ENCODE assay signal across 9 mouse cellular contexts in the genomic region with DNA sequence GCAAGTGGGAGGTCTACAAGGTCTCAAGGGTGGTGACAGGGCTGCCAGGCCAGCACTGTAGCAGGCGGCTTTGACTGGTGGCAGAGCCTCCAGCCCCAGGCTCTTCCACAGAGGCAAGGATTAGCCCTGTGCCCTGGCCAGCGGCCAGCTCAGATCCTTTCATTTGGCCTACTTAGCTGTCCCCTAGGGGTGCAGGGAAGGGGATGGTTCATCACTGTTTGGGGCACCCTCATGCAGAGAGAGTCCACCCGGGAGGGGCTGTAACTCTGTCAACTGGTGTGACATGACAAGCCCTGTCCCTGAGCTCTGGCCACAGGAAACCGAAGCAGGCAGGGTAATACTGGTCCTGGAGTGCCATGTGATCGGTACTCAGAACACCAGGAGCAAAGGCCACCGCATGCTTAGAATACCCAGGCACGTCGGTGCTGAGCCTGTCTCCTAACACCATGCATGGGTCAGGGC.
DNase-seq lines count a peak whose midpoint lies in the region; ATAC-seq lines count a peak whose summit lies in the region.
"Had no signal": no experiment of that assay in that cellular context is flagged by ENCODE, and none has a peak within 500 bp of the region (broad histone marks: within the 10 kb centered on the region; RNA-seq: fewer than 3 reads in every experiment).

No protein-coding gene starts in this region.

- 0 out of 2 replicates have a peak overlapping the region, but pooled peaks have one; percentile 0 for H3K27ac ChIP-seq in hindbrain, embryonic 13.5 days
- no peak overlapping the region for H3K27ac ChIP-seq in hindbrain, embryonic 10.5 days
- H3K27ac ChIP-seq in intestine, embryonic 16.5 days (ENCODE audit: low read length), result no peak overlapping the region
- H3K27ac ChIP-seq in liver, embryonic 12.5 days, result no peak overlapping the region
- H3K27ac ChIP-seq: liver, embryonic 14.5 days had no signal

- no peak overlapping the region for H3K4me3 ChIP-seq in hindbrain, embryonic 13.5 days
- no peak overlapping the region for H3K4me3 ChIP-seq in hindbrain, embryonic 10.5 days
- H3K4me3 ChIP-seq in intestine, embryonic 16.5 days (ENCODE audit: low read length), result no peak overlapping the region
- no peak overlapping the region for H3K4me3 ChIP-seq in liver, embryonic 12.5 days

- H3K4me1 ChIP-seq in hindbrain, embryonic 13.5 days (replicated peaks), result peaks cover 21% of the 10 kb centered on the region
- H3K4me1 ChIP-seq in hindbrain, embryonic 10.5 days (replicated peaks), result peaks cover 14% of the 10 kb centered on the region
- no peaks in the 10 kb centered on the region for H3K4me1 ChIP-seq in intestine, embryonic 16.5 days (ENCODE audit: control insufficient read depth, insufficient read depth, low read length)
- H3K4me1 ChIP-seq in liver, embryonic 12.5 days, result no peaks in the 10 kb centered on the region

- no peak overlapping the region for H3K9ac ChIP-seq in hindbrain, embryonic 13.5 days
- H3K9ac ChIP-seq in intestine, embryonic 16.5 days (ENCODE audit: low read depth, low read length), result no peak overlapping the region
- H3K9ac ChIP-seq in liver, embryonic 12.5 days, result no peak overlapping the region
- H3K9ac ChIP-seq: liver, embryonic 14.5 days had no signal

- no peaks in the 10 kb centered on the region for H3K27me3 ChIP-seq in hindbrain, embryonic 13.5 days
- H3K27me3 ChIP-seq in hindbrain, embryonic 10.5 days (ENCODE audit: insufficient read depth, poor library complexity, severe bottlenecking), result no peaks in the 10 kb centered on the region
- no peaks in the 10 kb centered on the region for H3K27me3 ChIP-seq in intestine, embryonic 16.5 days (replicated peaks; ENCODE audit: control insufficient read depth, insufficient read depth, low read length)
- no peaks in the 10 kb centered on the region for H3K27me3 ChIP-seq in liver, embryonic 12.5 days (replicated peaks)

- no peaks in the 10 kb centered on the region for H3K9me3 ChIP-seq in hindbrain, embryonic 13.5 days
- H3K9me3 ChIP-seq in hindbrain, embryonic 10.5 days, result no peaks in the 10 kb centered on the region
- no peaks in the 10 kb centered on the region for H3K9me3 ChIP-seq in intestine, embryonic 16.5 days (ENCODE audit: control insufficient read depth, low read length)
- no peaks in the 10 kb centered on the region for H3K9me3 ChIP-seq in liver, embryonic 12.5 days (replicated peaks)

- no peaks in the 10 kb centered on the region for H3K36me3 ChIP-seq in hindbrain, embryonic 13.5 days
- H3K36me3 ChIP-seq in hindbrain, embryonic 10.5 days, result no peaks in the 10 kb centered on the region
- no peaks in the 10 kb centered on the region for H3K36me3 ChIP-seq in intestine, embryonic 16.5 days (ENCODE audit: control insufficient read depth, insufficient read depth, low read length)
- no peaks in the 10 kb centered on the region for H3K36me3 ChIP-seq in liver, embryonic 12.5 days

- 70% methylated on average over 8 of the region's 8 CpGs for WGBS in hindbrain, embryonic 13.5 days
- 70% methylated on average over 8 of the region's 8 CpGs for WGBS in hindbrain, embryonic 10.5 days
- 63% methylated on average over 8 of the region's 8 CpGs for WGBS in intestine, embryonic 16.5 days
- 66% methylated on average over 8 of the region's 8 CpGs for WGBS in liver, embryonic 12.5 days (ENCODE audit: insufficient replicate concordance)

- peak; percentile 15; the same call in 1 of the 2 replicates for ATAC-seq in hindbrain, embryonic 13.5 days (ENCODE audit: low FRiP score)
- ATAC-seq in cerebellum, adult (ENCODE audit: insufficient number of reproducible peaks, low FRiP score, low TSS enrichment), result peak; percentile 38
- no peak for ATAC-seq in intestine, embryonic 16.5 days
- ATAC-seq in liver, embryonic 12.5 days, result no peak

- no peak for DNase-seq in hindbrain, embryonic 10.5 days (ENCODE audit: low spot score)
- DNase-seq in cerebellum, adult 9-11 months, result peak; percentile 82
- peak; percentile 11 for DNase-seq in lung, postnatal 36 days
- no peak for DNase-seq in urinary bladder, adult 18-20 months (ENCODE audit: low spot score in 2 of 2)

- H3K4me2 ChIP-seq in hindbrain, embryonic 13.5 days, result no peak overlapping the region
- H3K4me2 ChIP-seq in intestine, embryonic 16.5 days (ENCODE audit: low read depth, low read length), result no peak overlapping the region
- H3K4me2 ChIP-seq in liver, embryonic 12.5 days, result no peak overlapping the region

Comparison
In these comparisons a context has a peak if more than half of its experiments do, and no peak if none do; other contexts are left out.
1. ATAC-seq: peak in hindbrain, embryonic 13.5 days (single experiment) and cerebellum, adult (single experiment); none in intestine, embryonic 16.5 days (single experiment) and liver, embryonic 12.5 days (single experiment).
2. DNase-seq: peak in cerebellum, adult 9-11 months (single experiment) and lung, postnatal 36 days (single experiment); none in hindbrain, embryonic 10.5 days (single experiment) and urinary bladder, adult 18-20 months (0 of 2).